Mouse (Mus musculus) liver (tissue): ENCODE results near the gene Arhgef28.
A peak's percentile ranks its signal among the peaks of the same experiment; 100 is the strongest.

ENCODE experiments used
- DNase-seq: peaks from one replicate; pipeline ENCODE4 v3.0.0-alpha.2; 2020; ENCODE audit warnings: mixed read lengths

The Arhgef28 gene

DNA sequence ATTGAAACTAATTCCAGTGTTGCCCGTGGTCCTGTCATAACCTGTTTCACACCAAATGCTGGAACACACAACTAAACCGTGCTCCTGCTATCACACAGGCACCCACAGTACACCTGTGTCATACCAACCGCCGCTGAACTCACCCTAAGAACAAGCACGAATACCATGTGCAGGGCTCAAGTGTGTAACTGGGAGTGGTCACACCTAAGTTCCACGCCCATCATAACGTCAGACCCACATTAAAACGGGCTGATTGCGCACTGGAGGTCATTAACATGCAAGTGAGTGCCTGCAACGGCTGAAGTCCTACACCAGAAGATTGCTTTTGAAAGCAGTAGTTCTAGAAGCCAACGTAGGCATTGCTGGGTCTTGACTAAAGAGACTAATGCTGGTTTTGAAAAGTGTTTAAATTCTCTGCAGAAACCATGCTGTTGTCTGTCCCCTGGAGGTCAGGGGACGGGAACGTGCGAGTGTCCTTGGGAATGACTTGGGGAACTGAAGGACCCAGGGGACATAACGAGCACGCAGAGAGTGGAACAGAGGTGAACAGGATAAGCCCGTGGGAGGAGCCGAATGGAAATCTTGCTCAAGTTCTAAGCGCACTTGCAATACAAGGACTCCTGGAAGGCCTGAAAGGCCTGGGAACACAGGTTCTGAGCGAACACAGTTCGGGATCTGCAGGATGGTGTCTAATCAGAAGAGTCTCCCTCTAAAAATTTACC lies 22.9 kb downstream of the Arhgef28 start:
- no peak for DNase-seq

- no peak for DNase-seq
Measured at GRCm38 (mm10) chr13:98182330-98182729, 23.9 kb downstream of the Arhgef28 start.

DNA sequence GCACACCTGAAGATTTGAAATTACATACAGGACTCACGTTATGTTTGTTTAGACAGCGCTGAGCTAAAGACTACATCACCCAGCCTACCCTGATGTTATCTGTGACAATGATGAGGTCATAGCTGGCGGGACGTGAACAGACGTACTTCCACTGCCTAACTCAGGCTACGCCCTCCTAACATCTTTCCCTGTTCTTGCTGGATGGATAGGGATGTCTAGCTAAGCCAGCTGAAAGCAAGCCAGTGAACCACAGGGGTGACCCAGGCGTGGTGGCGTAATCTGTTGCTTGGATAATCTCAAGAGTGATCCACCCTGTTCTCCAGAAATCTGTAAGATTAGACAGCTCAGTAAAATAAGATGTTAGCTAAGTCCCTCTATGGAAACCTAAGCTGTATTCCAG lies 25.6 kb downstream of the Arhgef28 start:
- no peak for DNase-seq

GRCm38 (mm10) chr13:98175323-98176007 lies 30.8 kb downstream of the Arhgef28 start:
- DNase-seq, result no peak

DNA sequence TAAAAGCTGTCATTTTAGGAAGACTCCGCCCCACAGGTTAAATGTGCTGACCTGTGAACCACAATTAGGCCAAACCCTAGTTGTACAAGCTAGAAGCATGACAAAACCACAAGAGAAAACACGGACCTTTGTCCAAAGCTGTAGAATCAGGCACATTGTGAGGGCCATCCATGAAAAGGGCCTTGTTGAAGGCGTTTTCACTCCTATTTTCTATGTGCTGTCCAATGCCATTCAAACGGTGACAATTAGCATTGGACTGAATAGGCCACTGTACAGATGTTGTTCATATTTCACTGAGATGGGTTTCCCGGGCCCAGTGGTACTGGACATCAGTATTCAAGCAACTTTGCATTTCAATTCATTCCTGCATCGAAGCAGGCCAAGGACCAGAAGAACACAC lies 33.2 kb downstream of the Arhgef28 start:
- no peak for DNase-seq

- DNase-seq, result no peak
Measured at GRCm38 (mm10) chr13:98172365-98172764, 33.9 kb downstream of the Arhgef28 start.

DNA sequence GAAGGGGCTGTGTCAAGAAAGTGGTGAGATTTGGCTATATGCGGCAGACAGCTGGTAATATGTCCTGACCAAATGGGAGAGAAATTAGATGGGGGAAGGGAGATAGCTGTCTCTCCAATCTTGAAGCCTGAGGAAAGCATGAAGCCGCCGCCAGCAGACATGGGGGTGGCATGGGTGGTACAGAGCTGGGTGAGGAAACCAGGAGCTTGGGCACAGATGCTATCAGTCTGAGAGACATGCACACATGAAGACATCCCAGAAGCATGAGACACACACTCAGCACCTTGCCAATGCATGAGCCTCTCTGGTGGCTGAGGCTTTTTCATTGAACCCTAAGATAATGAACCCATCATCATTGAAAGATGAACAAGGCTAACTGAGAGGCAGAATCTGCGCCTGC lies 34.5 kb downstream of the Arhgef28 start:
- DNase-seq, result no peak

GRCm38 (mm10) chr13:98171257-98171656 lies 35.0 kb downstream of the Arhgef28 start:
- DNase-seq, result no peak

DNA sequence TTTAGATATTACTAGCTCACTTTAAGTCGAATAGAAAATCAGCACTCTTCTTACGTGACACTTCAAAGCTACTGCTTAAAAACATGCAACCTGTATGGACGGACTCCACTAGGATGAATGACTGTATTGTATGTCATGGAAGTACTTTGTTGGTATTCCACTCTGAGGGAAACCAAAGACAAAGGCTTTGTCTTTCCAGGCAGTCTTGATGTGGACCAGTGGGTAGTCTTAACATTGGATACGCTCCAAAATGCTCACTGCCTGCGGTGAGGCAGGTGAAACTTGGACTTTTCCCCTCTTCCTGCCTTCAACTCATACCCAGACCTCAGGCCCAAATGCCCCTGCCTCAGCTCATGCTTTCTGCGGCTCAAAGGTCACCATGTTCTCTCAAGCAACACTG lies 41.4 kb downstream of the Arhgef28 start:
- no peak for DNase-seq

GRCm38 (mm10) chr13:98161496-98161895 lies 44.7 kb downstream of the Arhgef28 start:
- DNase-seq, result no peak

GRCm38 (mm10) chr13:98156656-98157055 lies 49.6 kb downstream of the Arhgef28 start:
- DNase-seq, result no peak

DNA sequence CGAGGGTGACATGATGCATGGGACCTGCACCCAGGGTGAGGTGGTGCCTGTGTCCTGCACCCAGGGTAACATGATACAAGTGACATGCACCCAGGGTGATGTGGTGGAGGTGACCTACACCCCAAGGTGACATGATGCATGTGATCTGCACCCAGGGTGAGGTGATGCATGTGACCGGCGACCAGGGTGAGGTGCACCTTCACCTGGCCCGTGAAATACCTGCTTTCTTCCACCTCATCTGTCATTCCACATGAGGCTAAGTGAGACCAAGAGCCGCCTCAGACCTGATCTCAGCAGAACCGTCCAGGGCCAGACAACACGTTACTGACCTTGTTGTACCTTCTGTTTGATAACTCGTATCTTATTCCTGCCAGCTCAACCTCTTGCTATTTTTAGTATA lies 53.5 kb downstream of the Arhgef28 start:
- no peak for DNase-seq

DNA sequence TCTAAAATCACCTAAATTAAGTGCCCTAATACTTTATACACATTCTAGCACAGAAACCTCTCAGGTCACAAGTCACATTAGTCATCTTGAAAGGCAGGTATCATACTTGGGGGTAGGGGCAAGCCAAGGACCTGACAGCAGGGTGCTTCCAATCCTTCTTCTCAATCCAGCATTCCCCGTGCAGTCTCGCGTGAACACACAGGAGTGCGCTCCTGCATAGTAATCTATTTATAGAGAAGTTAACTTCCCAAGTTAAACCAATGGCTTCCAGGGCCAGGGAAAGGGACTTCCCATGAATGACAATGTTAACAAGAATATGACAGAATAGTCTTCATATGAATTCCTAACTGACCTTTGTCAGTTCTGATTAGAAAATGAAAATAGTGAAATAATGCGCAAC lies 58.7 kb downstream of the Arhgef28 start:
- DNase-seq, result no peak

DNA sequence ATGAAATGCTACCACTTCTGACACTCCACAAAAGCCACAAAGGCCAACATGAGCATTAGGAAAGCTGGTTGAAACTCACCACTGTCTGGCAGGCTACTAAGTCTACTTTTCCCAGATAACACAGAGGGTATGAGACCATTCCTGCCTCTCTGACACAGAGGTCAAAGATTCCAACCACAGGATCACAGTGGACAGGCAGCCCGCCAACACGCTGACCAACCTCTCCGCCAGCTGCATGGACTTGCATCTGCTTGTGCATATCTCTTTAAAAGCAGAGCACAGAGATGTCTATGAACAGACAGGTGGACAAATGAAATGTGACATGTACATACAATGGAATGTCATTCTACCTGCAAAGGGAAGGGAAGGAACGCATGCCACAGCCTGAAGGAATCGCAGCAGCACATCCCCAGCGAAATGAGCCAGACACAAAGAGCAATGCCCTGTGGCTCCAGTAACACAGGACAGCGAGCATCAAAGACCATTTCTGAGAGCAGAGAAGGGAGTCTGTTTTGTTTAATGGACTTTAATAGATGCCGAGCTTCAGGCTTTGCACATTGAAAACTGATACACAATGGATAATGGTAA lies 59.6 kb downstream of the Arhgef28 start:
- DNase-seq, result no peak

- no peak for DNase-seq
Measured at GRCm38 (mm10) chr13:98145310-98145709, 60.9 kb downstream of the Arhgef28 start.

GRCm38 (mm10) chr13:98143000-98143399 lies 63.2 kb downstream of the Arhgef28 start:
- no peak for DNase-seq

GRCm38 (mm10) chr13:98140626-98141025 lies 65.6 kb downstream of the Arhgef28 start:
- no peak for DNase-seq

DNA sequence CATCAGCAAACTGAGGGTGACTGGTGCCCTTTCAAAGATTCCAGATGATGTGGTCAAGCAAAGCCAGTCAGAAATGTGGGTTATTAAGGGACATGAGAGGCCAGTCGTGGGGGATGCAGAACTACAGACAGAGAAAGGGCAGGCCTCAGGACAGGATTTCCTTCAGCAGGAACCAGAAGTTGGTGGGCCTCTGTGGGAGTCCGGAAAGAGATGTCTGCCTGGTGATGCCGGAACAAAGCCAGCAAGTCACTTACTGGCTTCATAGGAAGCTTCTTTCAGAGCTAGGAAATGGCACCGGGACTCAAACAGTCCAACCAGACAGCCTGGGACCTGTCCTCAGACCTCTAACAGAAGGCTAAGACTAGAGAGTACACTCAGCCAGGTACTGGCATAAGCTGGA lies 67.5 kb downstream of the Arhgef28 start:
- no peak for DNase-seq

GRCm38 (mm10) chr13:98135890-98136555 lies 70.2 kb downstream of the Arhgef28 start:
- no peak for DNase-seq

- DNase-seq, result no peak
Measured at GRCm38 (mm10) chr13:98132951-98133350, 73.3 kb downstream of the Arhgef28 start.

- DNase-seq, result no peak
Measured at GRCm38 (mm10) chr13:98132264-98132663, 74.0 kb downstream of the Arhgef28 start.

GRCm38 (mm10) chr13:98125666-98126065 lies 80.6 kb downstream of the Arhgef28 start:
- DNase-seq, result no peak

GRCm38 (mm10) chr13:98124113-98124745 lies 82.0 kb downstream of the Arhgef28 start:
- DNase-seq, result peak; percentile 46
